Mouse (Mus musculus) C2C12 (cell line): ENCODE results near the gene Gramd1b. TPM values are rescaled to one million over a fixed set of nuclear protein-coding genes. Genes with fewer than 3 reads are reported as not detected.

ENCODE experiments used
- H3K27me3 ChIP-seq: one replicate; pipeline ENCODE4 v1.6.1; 2011; ENCODE audit not compliant: control insufficient read depth, insufficient read depth, insufficient read length
- H3K36me3 ChIP-seq: one replicate; pipeline ENCODE4 v1.6.1; 2011; ENCODE audit not compliant: control insufficient read depth, insufficient read depth
- H3K4me3 ChIP-seq: one replicate; pipeline ENCODE4 v1.5.1; 2011; ENCODE audit warnings: mild to moderate bottlenecking, control low read depth; ENCODE audit not compliant: poor library complexity, insufficient read depth, severe bottlenecking
- H3K79me2 ChIP-seq: one replicate; pipeline ENCODE4 v1.6.1; 2011; ENCODE audit not compliant: control insufficient read depth, insufficient read depth
- H3K79me3 ChIP-seq: one replicate; pipeline ENCODE4 v1.6.1; 2011; ENCODE audit warnings: low read depth, control low read depth
- H3ac ChIP-seq: one replicate; pipeline ENCODE3; 2011; ENCODE audit warnings: low read depth; ENCODE audit not compliant: control insufficient read depth, insufficient read length
- CEBPB ChIP-seq: IDR thresholded peaks from one replicate; pipeline ENCODE4 v1.6.1; 2011; ENCODE audit warnings: low read depth, mild to moderate bottlenecking, control low read depth, moderate library complexity
- CTCF ChIP-seq: IDR thresholded peaks from one replicate; pipeline ENCODE4 v1.5.1; 2011; ENCODE audit not compliant: control insufficient read depth, insufficient read depth, insufficient read length
- FOSL1 ChIP-seq: IDR thresholded peaks from one replicate; pipeline ENCODE4 v1.8.0; 2011; ENCODE audit warnings: mild to moderate bottlenecking, low read length; ENCODE audit not compliant: poor library complexity, insufficient read depth, severe bottlenecking
- MAX ChIP-seq: IDR thresholded peaks from one replicate; pipeline ENCODE4 v1.6.1; 2011; ENCODE audit warnings: mild to moderate bottlenecking, control low read depth
- MYOD1 ChIP-seq: IDR thresholded peaks from one replicate; pipeline ENCODE4 v1.6.1; 2011; ENCODE audit warnings: low read depth; ENCODE audit not compliant: control insufficient read depth, insufficient read length
- MYOG ChIP-seq: IDR thresholded peaks from one replicate; pipeline ENCODE4 v1.6.1; 2011; ENCODE audit not compliant: control insufficient read depth, insufficient read length; ENCODE audit errors: extremely low read depth
- USF1 ChIP-seq: IDR thresholded peaks from one replicate; pipeline ENCODE4 v1.6.1; 2011; ENCODE audit warnings: low read depth, mild to moderate bottlenecking, control low read depth, moderate library complexity
- polyA plus RNA-seq: library from polyadenylated mRNA; unstranded; fragments of >200 nt; fragmentation: generic; extraction: Trizol; gene quantifications from one replicate; pipeline ENCODE4 v1.2.1, GENCODE M21; 2012; ENCODE audit warnings: missing spikeins

Gene Gramd1b
- polyA plus RNA-seq, 1 experiment, result 3.7 TPM

DNA sequence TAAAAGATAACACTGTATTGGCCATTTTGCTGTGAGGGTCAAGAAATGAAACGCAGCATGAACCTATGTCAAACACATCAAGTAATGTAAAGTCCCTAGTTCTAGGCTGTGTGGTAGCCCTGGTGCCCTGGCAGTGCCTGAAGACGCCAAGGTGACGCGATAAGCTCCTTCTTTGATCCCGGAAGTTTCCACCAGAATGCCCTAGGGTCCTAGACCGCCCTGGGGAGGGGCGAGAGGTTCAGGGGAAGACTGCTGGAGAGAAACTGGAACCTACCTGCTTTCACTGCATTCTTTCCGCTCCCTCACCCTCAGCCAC, 76.2 kb downstream of the Gramd1b start:
- H3K4me3 ChIP-seq, result peak overlapping the region; percentile 25
- H3K79me3 ChIP-seq, result no peaks in the 10 kb centered on the region
- TF ChIP-seq CTCF, result no peak
- TF ChIP-seq MAX, result no peak
- TF ChIP-seq MYOD1, result no peak
- no peak for TF ChIP-seq CEBPB
- H3K27me3 ChIP-seq, result no peaks in the 10 kb centered on the region
- peak overlapping the region; percentile 5 for H3ac ChIP-seq
- H3K36me3 ChIP-seq, result no peaks in the 10 kb centered on the region
- H3K79me2 ChIP-seq, result no peaks in the 10 kb centered on the region

DNA sequence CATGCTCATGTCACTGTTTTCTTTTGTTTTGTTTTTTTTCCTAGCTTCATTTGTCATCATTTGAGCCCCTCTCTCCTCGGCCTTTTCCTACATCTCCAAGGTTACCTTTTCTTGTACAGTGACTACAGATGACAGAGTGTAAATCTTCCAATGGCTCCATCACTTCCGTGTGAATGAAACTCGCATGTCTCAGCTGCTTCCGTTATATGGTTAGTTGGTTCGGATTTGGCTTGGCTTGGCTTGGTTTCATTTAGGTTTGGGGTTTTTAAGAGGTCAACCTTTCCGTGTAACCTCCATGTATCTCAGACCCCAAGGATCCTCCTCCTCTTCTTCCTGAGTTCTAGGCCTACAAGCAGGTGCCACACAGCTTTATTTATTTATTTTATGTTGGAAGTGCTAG, 77.3 kb downstream of the Gramd1b start:
- H3ac ChIP-seq, result no peak overlapping the region
- H3K4me3 ChIP-seq, result no peak overlapping the region
- no peaks in the 10 kb centered on the region for H3K79me2 ChIP-seq
- no peak for TF ChIP-seq FOSL1
- no peak for TF ChIP-seq CEBPB
- no peak for TF ChIP-seq MYOG
- no peak for TF ChIP-seq CTCF
- TF ChIP-seq USF1, result no peak
- TF ChIP-seq MAX, result no peak
- no peak for TF ChIP-seq MYOD1
- H3K27me3 ChIP-seq, result no peaks in the 10 kb centered on the region
- no peaks in the 10 kb centered on the region for H3K79me3 ChIP-seq
- H3K36me3 ChIP-seq, result no peaks in the 10 kb centered on the region

DNA sequence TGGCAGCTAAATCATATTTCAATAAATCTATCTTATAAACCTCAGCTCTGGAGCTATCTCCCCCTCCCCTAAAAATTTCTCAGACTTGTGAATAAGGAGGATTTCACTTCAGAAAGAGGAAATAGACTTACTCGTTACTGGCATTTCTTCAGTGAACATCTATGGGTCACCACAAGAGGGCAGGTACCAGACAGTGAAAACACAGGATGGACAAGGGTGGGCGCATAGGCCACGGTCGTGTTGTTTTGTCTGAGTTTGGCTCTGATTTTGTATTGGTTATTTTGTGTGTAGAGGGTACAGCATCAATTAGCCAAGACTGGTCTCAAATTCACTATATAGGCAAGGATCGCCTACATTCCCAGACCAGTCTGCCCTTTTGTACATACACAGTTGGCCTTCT, 79.0 kb downstream of the Gramd1b start:
- Histone ChIP-seq H3K79me2 (no peaks in the 10 kb centered on the region), H3ac (no peak overlapping the region), H3K4me3 (no peak overlapping the region), H3K79me3 (no peaks in the 10 kb centered on the region), H3K36me3 (no peaks in the 10 kb centered on the region), H3K27me3 (no peaks in the 10 kb centered on the region)
- TF ChIP-seq USF1, result no peak
- TF ChIP-seq CEBPB, result no peak
- TF ChIP-seq FOSL1, result no peak
- no peak for TF ChIP-seq MAX
- no peak for TF ChIP-seq CTCF
- TF ChIP-seq MYOD1, result no peak
- TF ChIP-seq MYOG, result no peak

DNA sequence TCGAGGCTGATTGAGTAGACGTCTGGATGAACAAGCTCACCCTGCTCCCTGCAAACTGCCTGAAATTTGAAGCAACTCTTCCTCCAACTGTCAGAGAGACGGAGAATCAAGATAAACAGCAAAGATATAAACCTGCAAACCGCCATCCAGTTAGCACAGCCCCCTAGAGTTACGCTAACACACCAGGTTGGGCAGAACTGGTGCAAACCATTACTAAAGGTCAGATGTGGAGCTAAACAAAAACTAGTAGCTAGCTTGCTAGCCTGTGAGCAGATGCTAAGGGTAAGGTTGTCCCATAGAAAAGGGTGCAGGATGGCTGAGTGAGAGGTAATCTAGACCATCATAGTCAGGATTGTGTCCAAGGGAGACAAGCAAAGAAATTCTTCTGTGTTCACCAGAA, 80.4 kb downstream of the Gramd1b start:
- Histone ChIP-seq H3K27me3 (no peaks in the 10 kb centered on the region), H3K4me3 (no peak overlapping the region), H3K79me2 (no peaks in the 10 kb centered on the region), H3ac (no peak overlapping the region), H3K79me3 (no peaks in the 10 kb centered on the region), H3K36me3 (no peaks in the 10 kb centered on the region)
- no peak for TF ChIP-seq MYOD1
- TF ChIP-seq CTCF, result no peak
- no peak for TF ChIP-seq MYOG
- TF ChIP-seq USF1, result no peak
- TF ChIP-seq FOSL1, result no peak
- no peak for TF ChIP-seq MAX
- TF ChIP-seq CEBPB, result no peak

DNA sequence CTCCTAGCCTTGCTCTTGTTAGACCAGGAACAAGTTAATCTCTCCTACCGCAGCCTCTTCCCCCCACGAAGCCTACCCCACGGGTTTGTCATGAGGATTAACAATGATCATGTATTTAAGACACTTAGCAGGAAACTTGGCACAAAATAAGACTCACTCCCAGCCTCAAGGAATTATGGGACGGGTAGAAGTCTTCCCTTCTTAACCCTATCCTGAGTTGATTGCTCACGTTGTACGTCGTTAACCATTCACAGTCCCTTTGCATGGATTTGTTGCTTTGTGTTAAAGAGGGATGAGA, 80.8 kb downstream of the Gramd1b start:
- H3K79me3 ChIP-seq, result no peaks in the 10 kb centered on the region
- no peaks in the 10 kb centered on the region for H3K79me2 ChIP-seq
- no peaks in the 10 kb centered on the region for H3K36me3 ChIP-seq
- H3ac ChIP-seq, result no peak overlapping the region
- no peaks in the 10 kb centered on the region for H3K27me3 ChIP-seq
- TF ChIP-seq MYOG, result no peak
- no peak for TF ChIP-seq MAX
- TF ChIP-seq USF1, result no peak
- no peak overlapping the region for H3K4me3 ChIP-seq

DNA sequence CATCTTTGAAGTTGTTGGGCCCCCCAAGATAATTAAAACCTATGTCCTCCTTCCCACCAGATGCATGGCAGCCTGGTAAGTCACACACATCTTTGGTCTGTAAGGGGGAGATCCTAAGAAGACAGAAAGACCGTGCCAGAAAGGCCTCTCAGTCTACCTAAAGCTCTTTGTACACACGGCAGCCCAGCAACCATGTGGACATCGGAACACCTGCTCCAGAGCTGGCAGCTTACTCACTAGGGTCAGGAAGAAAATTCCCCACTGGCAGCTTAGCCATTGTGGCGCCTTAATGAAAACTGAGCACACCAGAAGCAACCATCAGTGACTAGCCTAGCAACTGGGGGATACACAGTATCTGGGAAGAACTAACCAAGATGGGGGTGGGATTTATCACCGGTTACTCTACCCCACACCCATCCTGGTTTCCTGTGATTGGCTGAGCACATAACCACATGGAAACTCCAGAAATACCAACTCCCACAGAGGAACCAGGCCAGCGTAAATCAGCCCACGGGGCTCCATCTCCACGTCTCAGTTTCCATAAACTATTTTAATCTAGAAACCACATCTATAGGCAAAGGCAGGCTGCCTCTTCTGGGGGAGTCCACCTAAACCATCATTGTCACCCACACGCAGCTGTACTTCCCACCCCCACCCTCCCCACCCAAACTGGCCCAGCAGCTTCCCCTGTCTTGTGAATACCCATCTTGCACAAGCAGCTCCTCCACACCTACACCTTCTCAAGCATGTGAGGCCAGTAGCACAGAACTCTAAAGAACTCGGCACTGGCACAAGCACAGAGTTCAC, 81.4 kb downstream of the Gramd1b start:
- H3ac ChIP-seq, result no peak overlapping the region
- TF ChIP-seq MYOG (no peak), MYOD1 (peak; percentile 43)
- no peaks in the 10 kb centered on the region for H3K79me2 ChIP-seq
- H3K79me3 ChIP-seq, result no peaks in the 10 kb centered on the region
- no peaks in the 10 kb centered on the region for H3K36me3 ChIP-seq
- no peaks in the 10 kb centered on the region for H3K27me3 ChIP-seq
- no peak overlapping the region for H3K4me3 ChIP-seq

DNA sequence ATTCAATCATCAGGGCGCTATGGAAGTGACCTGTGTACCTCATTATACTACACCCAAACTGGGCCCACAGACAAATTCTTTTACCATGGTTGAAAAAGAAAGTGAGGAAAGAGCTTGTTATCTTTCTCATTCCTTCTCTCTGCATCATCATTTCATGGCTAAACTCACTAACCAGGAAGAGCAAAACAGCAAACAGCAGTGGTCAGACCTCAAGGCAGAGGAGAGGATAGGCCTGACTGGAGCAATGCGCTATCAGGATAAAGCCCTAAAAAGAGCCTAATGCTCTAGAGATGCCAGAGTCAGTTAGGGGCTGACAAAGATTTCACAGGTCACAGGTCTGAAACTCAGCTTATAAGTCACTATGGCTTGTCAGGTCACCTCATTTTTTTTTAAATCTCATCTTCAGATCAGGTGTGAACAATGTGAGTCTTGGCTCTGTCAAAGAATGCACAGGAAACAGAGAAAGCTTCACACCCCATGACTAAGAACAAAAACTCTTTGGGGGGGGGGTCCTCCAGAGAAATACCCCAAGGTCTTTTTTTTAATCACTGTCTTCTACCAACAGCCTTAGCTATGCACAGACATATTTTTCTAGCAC, 82.4 kb downstream of the Gramd1b start:
- H3K36me3 ChIP-seq, result no peaks in the 10 kb centered on the region
- no peak overlapping the region for H3K4me3 ChIP-seq
- no peaks in the 10 kb centered on the region for H3K79me2 ChIP-seq
- H3ac ChIP-seq, result no peak overlapping the region
- no peaks in the 10 kb centered on the region for H3K79me3 ChIP-seq
- no peaks in the 10 kb centered on the region for H3K27me3 ChIP-seq
- TF ChIP-seq USF1, result no peak
- TF ChIP-seq MAX, result no peak
- TF ChIP-seq CTCF, result no peak
- TF ChIP-seq MYOG, result no peak
- TF ChIP-seq CEBPB, result no peak
- no peak for TF ChIP-seq FOSL1
